22 mouse cellular contexts compared by ENCODE assay signal in genomic region chr14:121999455-121999854, GRCm38 (mm10). TPM values are rescaled to one million over a fixed set of nuclear protein-coding genes. Genes with fewer than 3 reads are reported as not detected.
DNase-seq lines count a peak whose midpoint lies in the region; ATAC-seq and TF ChIP-seq lines count a peak whose summit lies in the region.
"Had no signal": no experiment of that assay in that cellular context is flagged by ENCODE, and none has a peak within 500 bp of the region (broad histone marks: within the 10 kb centered on the region; RNA-seq: fewer than 3 reads in every experiment).

No protein-coding gene starts in this region.

- no peak overlapping the region for H3K9ac ChIP-seq in forebrain, embryonic 13.5 days
- H3K9ac ChIP-seq: embryonic facial prominence, embryonic 12.5 days; hindbrain, embryonic 12.5 days; midbrain, embryonic 12.5 days; neural tube, embryonic 12.5 days had no signal

- no peak overlapping the region for H3K27ac ChIP-seq in forebrain, embryonic 13.5 days
- no peak overlapping the region for H3K27ac ChIP-seq in forebrain, embryonic 10.5 days
- H3K27ac ChIP-seq in thymus, adult 2 months (ENCODE audit: control insufficient read depth, insufficient read depth, low read length), result peak overlapping the region; percentile 20
- H3K27ac ChIP-seq: embryonic facial prominence, embryonic 12.5 days; hindbrain, embryonic 12.5 days; left cerebral cortex, adult 2 months; midbrain, embryonic 12.5 days; neural tube, embryonic 12.5 days had no signal

- TF ChIP-seq POLR2A in thymus, adult 2 months (IDR thresholded peaks at IDR 0.05; ENCODE audit: control insufficient read depth, extremely low read depth, insufficient read depth, low read length, poor library complexity), result no peak
- TF ChIP-seq POLR2A in brain, embryonic 14.5 days (IDR thresholded peaks at IDR 0.05; ENCODE audit: borderline replicate concordance, extremely low read depth, insufficient read depth, insufficient read length, poor library complexity, severe bottlenecking), result no peak

- H3K9me3 ChIP-seq in forebrain, embryonic 13.5 days (replicated peaks), result no peaks in the 10 kb centered on the region
- no peaks in the 10 kb centered on the region for H3K9me3 ChIP-seq in forebrain, embryonic 10.5 days
- H3K9me3 ChIP-seq: embryonic facial prominence, embryonic 12.5 days; hindbrain, embryonic 12.5 days; midbrain, embryonic 12.5 days; neural tube, embryonic 12.5 days had no signal

- 0 out of 2 replicates have a peak, but pooled peaks have one; percentile 15 for ATAC-seq in forebrain, embryonic 13.5 days
- ATAC-seq: lung, postnatal 0 days had no signal

- H3K4me3 ChIP-seq in forebrain, embryonic 13.5 days, result no peak overlapping the region
- H3K4me3 ChIP-seq in forebrain, embryonic 10.5 days, result no peak overlapping the region
- H3K4me3 ChIP-seq in thymus, adult 2 months (ENCODE audit: control insufficient read depth, insufficient read depth, low read length), result no peak overlapping the region
- H3K4me3 ChIP-seq: embryonic facial prominence, embryonic 12.5 days; hindbrain, embryonic 12.5 days; left cerebral cortex, adult 2 months; midbrain, embryonic 12.5 days; neural tube, embryonic 12.5 days had no signal

- no peak overlapping the region for H3K4me2 ChIP-seq in forebrain, embryonic 13.5 days
- H3K4me2 ChIP-seq: embryonic facial prominence, embryonic 12.5 days; hindbrain, embryonic 12.5 days; midbrain, embryonic 12.5 days; neural tube, embryonic 12.5 days had no signal

- TF ChIP-seq CTCF in thymus, adult 2 months (IDR thresholded peaks at IDR 0.05; ENCODE audit: borderline replicate concordance, control insufficient read depth, extremely low read depth, insufficient read depth, low read length, poor library complexity), result no peak
- no peak for TF ChIP-seq CTCF in brain, embryonic 14.5 days (IDR thresholded peaks at IDR 0.05; ENCODE audit: borderline replicate concordance, extremely low read depth, insufficient read depth, insufficient read length)

- no peaks in the 10 kb centered on the region for H3K27me3 ChIP-seq in forebrain, embryonic 13.5 days
- H3K27me3 ChIP-seq in forebrain, embryonic 10.5 days (ENCODE audit: poor library complexity, severe bottlenecking), result no peaks in the 10 kb centered on the region
- no peaks in the 10 kb centered on the region for H3K27me3 ChIP-seq in thymus, adult 2 months (ENCODE audit: control insufficient read depth, insufficient read depth, low read length)
- H3K27me3 ChIP-seq: embryonic facial prominence, embryonic 12.5 days; hindbrain, embryonic 12.5 days; midbrain, embryonic 12.5 days; neural tube, embryonic 12.5 days had no signal

- no peaks in the 10 kb centered on the region for H3K4me1 ChIP-seq in forebrain, embryonic 13.5 days
- no peaks in the 10 kb centered on the region for H3K4me1 ChIP-seq in forebrain, embryonic 10.5 days
- peaks cover 50% of the 10 kb centered on the region for H3K4me1 ChIP-seq in thymus, adult 2 months (replicated peaks; ENCODE audit: control insufficient read depth, insufficient read depth, low read length)
- H3K4me1 ChIP-seq: embryonic facial prominence, embryonic 12.5 days; hindbrain, embryonic 12.5 days; midbrain, embryonic 12.5 days; neural tube, embryonic 12.5 days had no signal

- 73% methylated on average over 8 of the region's 8 CpGs for WGBS in forebrain, embryonic 13.5 days
- WGBS in forebrain, embryonic 10.5 days, result 95% methylated on average over 8 of the region's 8 CpGs
- 20% methylated on average over 8 of the region's 8 CpGs for WGBS in thymus, adult 2 months

- H3K36me3 ChIP-seq in forebrain, embryonic 13.5 days (ENCODE audit: poor library complexity, severe bottlenecking), result peaks cover 33% of the 10 kb centered on the region
- peaks cover 48% of the 10 kb centered on the region for H3K36me3 ChIP-seq in forebrain, embryonic 10.5 days (replicated peaks)
- H3K36me3 ChIP-seq in thymus, adult 2 months (ENCODE audit: control insufficient read depth, insufficient read depth, low read length), result 0 out of 2 replicates have a peak, but pooled peaks cover 2% of the 10 kb centered on the region

- DNase-seq in forebrain, embryonic 10.5 days (ENCODE audit: extremely low spot score, low spot score), result no peak
- DNase-seq in thymus, adult 2 months, result no peak
- DNase-seq in thymus, adult 18-20 months, result no peak
- DNase-seq in brain, embryonic 14.5 days (ENCODE audit: low read depth), result peak; percentile 26
- no peak for DNase-seq in left cerebral cortex, adult 18-20 months (ENCODE audit: low spot score in 2 of 2)
- no peak for DNase-seq in urinary bladder, adult 18-20 months (ENCODE audit: low spot score in 2 of 2)
- DNase-seq: adrenal gland, adult 8-10 months; cerebellum, adult 9-11 months; gastrocnemius, postnatal 36 days; heart, postnatal 10 days; left cerebral cortex, postnatal 4 days; liver had no signal

RNA-seq across cellular contexts. Expression of gene Gpr183, which starts 34.5 kb away (rescaled TPM):
- 1.3 and 1.5 TPM in 2 replicates for polyA plus RNA-seq in forebrain, embryonic 13.5 days (2015; fragmentation: Nextera tagmentation; extraction: Ambion mirVana)
- polyA plus RNA-seq in forebrain, embryonic 10.5 days (2016; fragmentation: Nextera tagmentation; extraction: Ambion mirVana), result 1.9 and 2.5 TPM in 2 replicates
- 10.1 and 10.3 TPM in 2 replicates for polyA plus RNA-seq in thymus, adult 2 months (2012; rRNA removed)
- 0.44 and 0.52 TPM in 2 replicates for polyA plus RNA-seq in brain, embryonic 14.5 days (2012; rRNA removed)
- 1 to 10 TPM in 1 of 2 experiments, under 1 TPM in 1; 0.68 to 1.0 TPM for total RNA-seq in left cerebral cortex, adult 18-20 months (2021)

RNA-seq across cellular contexts. Expression of gene Timm8a2, which starts 35.0 kb away (rescaled TPM):
- polyA plus RNA-seq in forebrain, embryonic 13.5 days (2015; fragmentation: Nextera tagmentation; extraction: Ambion mirVana), result not detected in 2 replicates
- not detected in 2 replicates for polyA plus RNA-seq in forebrain, embryonic 10.5 days (2016; fragmentation: Nextera tagmentation; extraction: Ambion mirVana)
- polyA plus RNA-seq in thymus, adult 2 months (2012; rRNA removed), result 0.38 and 0.43 TPM in 2 replicates
- 0.18 and 0.22 TPM in 2 replicates for polyA plus RNA-seq in brain, embryonic 14.5 days (2012; rRNA removed)
- not detected for total RNA-seq in left cerebral cortex, adult 18-20 months (2021)
- total RNA-seq: adrenal gland, adult 8-10 months; gastrocnemius, postnatal 36 days; heart, postnatal 10 days; left cerebral cortex, adult 2 months; monocyte, adult 5-6 weeks had no signal
- polyA plus RNA-seq: embryonic facial prominence, embryonic 12.5 days; frontal cortex, adult 2 months; hindbrain, embryonic 12.5 days; liver, embryonic 16.5 days; lung, postnatal 0 days; midbrain, embryonic 12.5 days; neural tube, embryonic 12.5 days had no signal
